Mouse (Mus musculus): ENCODE data around the gene Inpp5a.

- TF ChIP-seq CTCF (IDR thresholded peaks at IDR 0.05; ENCODE audit: control insufficient read depth, insufficient read depth, insufficient replicate concordance, low read depth, low read length) (no peak), POLR2A (IDR thresholded peaks at IDR 0.05; ENCODE audit: control insufficient read depth, low read depth, low read length) (no peak)
Measured at GRCm38 (mm10) chr7:139366131-139366530, 22.8 kb upstream of the Inpp5a start.
